Mouse (Mus musculus) spleen, postnatal 4 days (tissue): ENCODE data around the gene Chpt1.

Experiments used
- DNase-seq, 2 experiments: peaks; one replicate each; pipeline ENCODE4 v3.0.0; 2022; ENCODE audit warnings: low spot score in 2 of 2

The Chpt1 gene

GRCm38 (mm10) chr10:88404220-88404619 lies 99.7 kb downstream of the Chpt1 start:
- no peak for DNase-seq

- no peak for DNase-seq
Observed at GRCm38 (mm10) chr10:88403021-88403420, 100.9 kb downstream of the Chpt1 start.
